Mouse (Mus musculus) embryo, embryonic 11.5 days (tissue): ENCODE results near the gene 1700015F17Rik.

Source experiments
- DNase-seq: peaks from one replicate; pipeline ENCODE4 v3.0.0-alpha.2; 2012; ENCODE audit warnings: low read depth, low spot score

Gene 1700015F17Rik

DNA sequence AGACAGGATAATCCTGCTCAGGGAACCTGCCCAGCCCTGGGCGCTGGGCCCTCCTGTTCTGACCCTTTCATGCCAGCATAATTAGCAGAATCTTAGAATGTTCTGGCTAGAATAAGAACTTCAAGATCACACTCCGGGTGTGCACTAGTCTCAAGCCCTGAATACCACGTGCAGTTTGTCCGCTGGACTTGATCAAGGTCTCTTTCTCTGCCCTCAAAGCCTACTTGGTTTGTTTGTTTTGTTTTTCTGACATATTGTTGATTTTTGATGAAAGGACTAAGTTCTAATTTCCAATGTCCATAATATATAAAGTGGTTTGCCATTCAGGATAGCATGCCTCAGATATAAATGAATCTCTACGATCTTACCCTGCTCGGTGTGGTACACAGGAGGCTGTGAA lies at the start of gene 1700015F17Rik:
Gene 1700015F17Rik, minus strand, starts transcription at position 101 of the 400 bp plus-strand sequence.
- no peak for DNase-seq

DNA sequence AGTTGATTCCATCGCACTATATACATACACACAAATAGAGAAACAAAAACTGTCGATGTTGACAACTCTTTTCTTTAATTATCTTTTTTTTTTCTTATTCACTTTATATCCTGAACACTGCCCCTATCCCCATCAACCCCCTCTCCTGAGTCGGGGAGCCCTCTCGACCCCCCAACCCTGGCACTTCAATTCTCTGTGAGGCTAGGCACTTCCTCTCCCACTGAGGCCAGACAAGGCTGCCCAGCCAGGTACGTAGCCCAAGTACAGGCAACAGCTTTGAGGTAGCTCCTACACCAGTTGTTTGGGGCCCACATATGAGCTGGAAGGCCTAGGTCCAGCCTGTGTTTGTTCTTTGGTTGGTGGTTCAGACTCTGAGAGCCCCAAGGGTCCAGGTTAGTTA lies 36.5 kb upstream of the 1700015F17Rik start:
- DNase-seq: no peak

DNA sequence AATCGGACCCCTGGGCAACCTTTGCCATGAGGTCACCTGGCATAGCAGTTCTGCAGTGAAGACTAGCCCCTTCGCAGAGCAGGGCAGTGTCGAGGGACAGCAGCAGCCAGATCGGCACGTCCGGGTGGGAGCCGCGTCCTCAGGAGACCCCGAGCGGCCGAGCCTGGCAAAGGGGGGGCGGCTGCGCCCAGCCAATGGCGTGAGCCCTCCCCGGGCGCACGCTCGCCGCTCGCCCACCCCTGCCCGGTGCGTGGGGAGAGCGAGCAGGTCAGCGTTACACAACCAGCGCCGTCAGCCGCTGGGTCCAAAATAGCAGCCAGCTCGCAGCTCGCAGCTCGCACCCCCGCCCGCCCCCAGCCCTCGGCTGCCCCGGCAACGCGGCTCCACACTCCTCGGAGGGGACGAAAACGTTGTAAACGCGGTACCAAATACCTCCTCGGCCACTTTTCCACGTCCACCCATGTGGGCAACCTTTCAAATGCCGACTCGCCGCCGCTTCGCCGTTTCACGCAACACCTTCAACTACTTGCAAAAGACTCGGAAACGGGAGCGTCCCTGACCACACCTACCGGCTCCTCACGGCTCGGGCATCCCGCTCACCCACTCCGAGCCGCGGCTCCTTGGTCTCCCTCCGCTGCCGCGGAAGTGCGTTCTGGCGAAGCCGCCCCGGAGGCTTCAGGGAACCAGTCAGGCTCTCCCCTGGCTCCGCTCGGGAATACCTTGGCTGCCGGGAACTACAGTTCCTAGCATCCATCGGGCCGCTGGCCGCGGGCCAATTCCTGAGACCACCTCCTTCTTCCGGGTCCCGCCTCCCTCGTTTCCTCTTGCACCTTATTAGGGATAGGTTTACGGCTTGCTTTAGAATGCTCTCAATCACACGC lies 35.5 kb upstream of the 1700015F17Rik start, which contains the start of gene Cldn12:
Gene Cldn12, minus strand, starts transcription at position 763 of the 881 bp plus-strand sequence.
- DNase-seq: peak; percentile 91

DNA sequence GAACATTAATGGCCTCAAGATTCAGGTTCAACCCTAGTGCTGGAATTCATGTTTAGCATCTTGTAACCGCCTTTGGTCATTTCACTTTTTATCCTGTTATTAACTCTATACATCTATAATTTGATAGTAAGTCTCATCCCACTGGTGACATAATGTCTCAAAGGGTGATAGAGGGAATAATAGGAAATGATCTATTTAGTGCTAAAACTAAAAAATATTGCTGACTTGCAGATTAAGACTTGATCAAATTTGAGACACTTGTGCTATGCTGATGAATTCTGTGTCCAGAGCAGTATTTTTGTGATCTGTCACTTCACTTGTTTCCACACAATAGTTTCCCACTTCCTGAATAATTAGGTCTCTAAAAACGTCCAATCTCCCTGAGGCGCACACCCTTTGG lies 32.5 kb upstream of the 1700015F17Rik start:
- DNase-seq: no peak

DNA sequence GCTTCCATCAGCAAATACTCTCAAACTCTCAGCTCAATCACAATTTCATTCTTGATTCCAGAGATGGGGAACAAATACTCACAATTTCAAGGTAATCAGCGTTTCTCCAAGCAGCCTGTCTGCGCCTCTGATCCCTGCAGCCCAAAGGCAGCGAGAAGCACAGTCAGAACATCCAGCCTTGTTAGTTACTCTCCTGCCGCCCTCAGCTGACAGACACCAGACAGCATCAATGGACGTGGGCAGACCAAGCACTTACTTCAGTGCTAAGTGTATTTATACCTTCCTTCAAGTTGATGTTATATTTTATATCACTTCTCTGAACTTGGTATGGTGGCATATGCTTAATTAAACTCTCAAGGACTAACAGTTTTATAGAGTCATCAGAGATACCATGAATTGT lies 32.0 kb upstream of the 1700015F17Rik start:
- DNase-seq: no peak

DNA sequence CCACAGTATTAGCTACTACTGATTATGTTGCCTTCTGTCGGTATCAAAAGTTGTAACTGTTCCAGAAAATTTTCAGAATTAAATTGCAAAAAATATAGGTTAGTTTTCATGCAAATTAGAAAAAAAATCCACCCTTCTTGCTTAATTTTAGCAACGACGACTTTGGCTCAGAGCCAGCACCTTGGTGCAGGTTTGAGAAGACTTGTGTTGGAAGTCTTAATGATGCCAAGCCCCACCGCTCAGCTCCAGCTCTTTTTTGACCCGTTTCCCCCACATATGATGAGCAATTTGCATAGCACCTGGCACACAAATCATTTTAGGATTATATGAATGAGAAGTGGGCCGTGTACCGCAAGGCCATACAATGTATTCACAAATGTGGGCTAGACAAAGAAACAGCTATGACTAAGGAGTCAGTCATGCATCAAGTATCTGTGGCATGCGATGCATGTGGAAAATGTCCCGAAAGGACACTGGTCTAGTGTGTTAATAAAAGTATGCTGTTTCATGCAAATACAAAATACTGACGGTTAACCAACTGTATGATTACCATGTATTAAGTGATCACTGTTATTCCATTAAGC lies 31.5 kb upstream of the 1700015F17Rik start:
- no peak for DNase-seq

DNA sequence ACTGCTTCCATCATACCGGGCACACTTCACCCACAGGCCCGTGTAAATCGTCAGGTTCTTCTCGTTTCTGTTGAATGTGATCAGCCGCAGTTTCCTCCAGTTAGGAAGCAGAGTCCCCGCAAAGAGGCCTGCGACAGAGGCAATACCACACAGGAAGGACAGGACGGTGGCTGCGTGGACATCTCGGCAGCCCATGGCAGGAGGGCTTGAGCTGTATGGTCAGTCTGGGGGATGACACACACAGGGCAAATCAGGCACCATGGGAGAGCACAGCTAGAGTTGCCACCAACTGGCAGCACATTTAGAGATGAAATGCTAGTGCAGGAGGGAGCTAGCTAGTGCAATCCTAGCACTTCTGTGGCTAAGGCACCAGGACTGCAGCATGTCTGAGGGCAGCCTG lies 29.3 kb upstream of the 1700015F17Rik start:
- no peak for DNase-seq

DNA sequence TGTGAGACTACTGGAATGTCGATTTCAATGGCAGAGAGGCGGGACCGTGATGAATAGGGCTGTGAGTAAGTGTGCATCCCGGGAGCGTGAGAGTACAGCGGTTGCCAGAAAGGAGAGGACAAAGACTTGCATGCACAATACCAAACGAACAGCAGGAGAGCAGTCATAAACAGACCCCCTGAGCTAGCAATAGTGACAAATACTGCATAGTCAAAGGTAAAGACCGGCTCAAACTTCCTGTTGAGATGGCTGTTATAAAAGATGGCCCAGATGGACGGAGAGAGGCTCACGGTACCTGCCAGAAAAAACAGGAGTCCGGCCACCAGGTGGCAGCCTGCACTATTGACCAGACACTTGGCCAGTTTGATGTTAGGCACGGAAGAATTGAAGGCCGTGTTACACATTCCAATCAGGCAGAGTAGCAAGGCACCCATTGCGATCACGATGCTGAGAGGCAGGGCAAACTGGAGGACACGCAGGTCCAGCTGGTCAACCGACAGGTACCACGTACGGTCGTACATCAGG lies 28.8 kb upstream of the 1700015F17Rik start:
- DNase-seq: no peak

DNA sequence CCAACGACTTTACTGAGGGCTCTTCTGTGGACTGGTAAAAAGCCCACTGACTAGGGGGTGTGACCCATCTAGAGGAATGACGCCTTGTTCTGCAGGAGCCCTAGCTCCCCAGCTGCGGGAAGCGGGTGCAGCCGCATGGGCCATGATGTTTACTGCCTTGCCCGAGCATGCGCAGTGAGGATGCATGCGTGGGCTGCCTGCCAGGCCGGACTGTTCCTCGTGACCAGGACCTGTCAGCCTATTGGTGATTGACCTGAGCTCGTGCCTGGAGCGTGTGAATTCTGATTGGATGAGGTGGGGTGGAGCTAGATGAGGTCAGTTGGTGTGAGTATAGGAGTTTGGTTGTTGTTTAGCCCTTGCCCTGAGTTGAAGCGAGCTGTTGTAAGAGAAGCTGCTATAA lies 25.5 kb upstream of the 1700015F17Rik start:
- no peak for DNase-seq

DNA sequence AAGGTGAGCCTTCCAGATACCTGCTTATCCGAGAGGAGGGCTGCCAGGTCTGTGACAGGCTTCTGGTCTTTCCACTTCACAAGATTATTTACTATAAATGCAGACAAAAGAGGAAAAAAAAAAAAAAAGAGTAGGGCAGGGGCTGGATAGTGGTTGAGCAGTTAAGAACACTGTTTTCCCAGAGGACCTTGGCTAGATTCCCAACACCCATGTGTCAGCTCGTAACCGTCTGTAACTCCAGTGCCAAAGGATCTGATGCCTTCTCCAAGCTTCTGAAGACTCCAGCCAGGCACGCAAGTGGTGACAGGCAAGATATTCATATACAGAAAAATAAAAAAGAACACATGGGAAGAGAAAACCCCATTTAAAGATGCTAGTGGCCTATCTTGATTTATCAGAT lies 24.4 kb upstream of the 1700015F17Rik start:
- no peak for DNase-seq

DNA sequence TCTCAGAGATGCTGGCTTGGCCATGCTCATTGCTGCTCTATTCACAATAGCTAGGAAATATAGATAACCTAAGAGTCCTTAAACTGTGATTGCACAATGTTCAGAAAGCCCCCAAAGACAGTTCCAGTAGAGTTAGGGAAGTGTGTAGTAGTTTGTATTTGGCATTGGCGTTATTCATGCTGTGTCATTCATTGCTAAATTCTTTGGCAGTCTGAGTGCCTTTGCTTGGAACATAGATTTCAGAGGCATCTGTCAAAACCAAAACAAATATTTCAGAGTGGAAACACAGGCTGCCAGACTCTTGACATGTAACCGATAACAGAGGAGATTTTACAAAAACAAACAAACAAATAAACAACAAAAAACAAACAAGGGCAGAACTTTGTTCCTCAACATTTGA lies 22.6 kb upstream of the 1700015F17Rik start:
- no peak for DNase-seq

DNA sequence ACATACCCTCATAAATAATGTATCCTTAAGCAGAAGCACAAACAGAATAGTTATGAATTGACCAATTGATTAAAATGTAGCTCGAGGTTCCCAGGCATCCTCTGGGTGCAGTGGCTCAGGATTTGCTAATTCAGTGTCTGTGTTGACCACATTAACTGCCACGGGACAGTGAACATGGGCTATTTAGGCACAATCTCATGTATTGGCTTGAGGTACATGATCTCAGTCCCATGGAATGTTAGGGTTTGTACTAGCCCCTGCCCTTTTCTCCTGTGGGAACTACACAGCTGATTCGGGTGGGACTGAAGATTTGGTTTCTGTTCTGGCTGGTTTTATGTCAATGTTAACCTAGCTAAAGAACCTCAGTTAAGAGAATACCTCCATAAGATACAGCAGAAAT lies 17.4 kb upstream of the 1700015F17Rik start:
- DNase-seq: no peak

DNA sequence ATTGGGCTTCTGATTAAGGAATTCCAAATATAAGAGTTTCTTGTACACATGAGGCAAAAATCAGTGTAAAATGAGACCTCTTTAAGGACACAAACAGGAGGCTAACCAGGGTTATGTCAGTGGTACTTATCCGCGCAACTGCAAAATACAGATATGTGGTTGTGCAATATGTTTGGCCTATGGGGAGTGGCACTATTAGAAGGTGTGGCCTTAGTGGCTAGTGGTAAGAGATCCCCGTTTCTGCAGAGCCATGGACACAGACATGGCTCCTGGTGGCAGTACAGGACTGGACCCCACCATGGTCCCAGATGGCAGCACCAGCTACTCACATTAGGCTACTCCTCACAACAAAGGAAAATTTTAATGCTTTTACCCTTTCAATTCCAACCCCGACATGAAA lies 16.1 kb upstream of the 1700015F17Rik start:
- DNase-seq: no peak

DNA sequence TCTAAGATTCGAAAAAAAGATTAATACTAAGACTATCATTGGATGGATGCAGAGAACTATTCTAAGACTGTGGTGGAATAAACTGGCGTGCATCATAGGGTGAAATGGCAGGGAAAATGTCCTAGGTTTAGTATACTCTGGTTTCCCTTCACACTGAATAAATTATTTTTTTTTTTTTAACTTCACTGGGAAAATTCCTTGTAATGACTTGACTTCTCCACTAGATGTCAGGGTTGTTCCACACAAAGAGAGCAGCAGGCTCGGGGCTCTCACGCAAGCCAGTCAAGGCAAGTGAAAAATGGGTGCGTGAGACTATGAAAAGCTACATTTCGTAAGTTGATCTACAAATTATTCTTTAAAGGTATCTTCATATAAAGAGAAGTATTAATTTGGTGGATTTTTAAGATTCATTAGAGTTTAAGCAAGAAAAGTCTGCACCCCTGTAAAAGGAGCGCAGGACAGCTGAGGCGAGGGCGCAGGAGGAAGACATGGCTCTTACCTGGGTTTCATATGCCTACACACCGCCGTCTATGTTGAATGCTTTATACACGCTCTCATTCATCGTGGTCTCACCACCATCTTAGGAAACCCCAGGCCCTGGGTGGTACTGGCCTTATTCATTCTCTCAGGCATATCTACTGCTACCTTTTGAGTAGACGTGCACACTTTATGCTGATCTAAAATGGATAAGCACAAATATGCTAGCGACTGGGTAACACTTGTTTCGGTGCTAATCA lies 15.5 kb upstream of the 1700015F17Rik start:
- DNase-seq: peak; percentile 46

DNA sequence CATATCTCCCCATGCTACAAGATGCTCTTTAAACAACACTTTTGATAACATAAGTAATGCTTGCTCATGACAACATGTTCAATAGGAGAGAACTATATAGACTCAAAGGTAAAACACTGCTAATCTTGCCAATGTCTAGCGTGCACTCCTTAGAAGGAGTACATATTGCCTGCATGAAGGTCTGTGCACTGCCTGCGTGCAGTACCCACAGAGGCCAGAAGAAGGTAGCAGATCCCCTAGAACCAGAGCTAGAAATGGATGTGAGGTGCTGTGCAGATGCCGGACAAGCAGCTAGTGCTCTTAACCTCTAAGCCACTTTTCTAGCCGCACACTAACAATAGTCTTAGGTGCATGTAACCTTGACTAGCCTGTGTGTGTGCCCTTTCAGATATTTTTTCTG lies 13.2 kb upstream of the 1700015F17Rik start:
- no peak for DNase-seq

DNA sequence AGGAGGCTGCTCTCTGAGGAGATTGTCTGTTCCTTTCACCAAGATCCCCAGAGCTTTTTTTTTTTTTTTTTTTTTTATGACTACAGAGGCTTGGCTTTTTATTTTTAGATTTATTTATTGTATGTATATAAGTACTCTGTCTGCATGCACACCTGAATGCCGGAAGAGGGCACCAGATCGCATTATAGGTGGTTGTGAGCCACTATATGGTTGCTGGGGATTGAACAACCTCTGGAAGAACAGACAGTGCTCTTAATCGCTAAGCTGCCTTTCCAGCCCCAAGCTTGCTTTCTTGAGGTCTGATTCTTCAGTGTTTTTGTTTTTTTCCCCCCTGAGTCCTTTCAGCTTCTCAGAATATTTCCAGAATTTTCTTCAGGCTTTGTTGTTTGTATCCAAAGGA lies 7.1 kb upstream of the 1700015F17Rik start:
- DNase-seq: no peak

DNA sequence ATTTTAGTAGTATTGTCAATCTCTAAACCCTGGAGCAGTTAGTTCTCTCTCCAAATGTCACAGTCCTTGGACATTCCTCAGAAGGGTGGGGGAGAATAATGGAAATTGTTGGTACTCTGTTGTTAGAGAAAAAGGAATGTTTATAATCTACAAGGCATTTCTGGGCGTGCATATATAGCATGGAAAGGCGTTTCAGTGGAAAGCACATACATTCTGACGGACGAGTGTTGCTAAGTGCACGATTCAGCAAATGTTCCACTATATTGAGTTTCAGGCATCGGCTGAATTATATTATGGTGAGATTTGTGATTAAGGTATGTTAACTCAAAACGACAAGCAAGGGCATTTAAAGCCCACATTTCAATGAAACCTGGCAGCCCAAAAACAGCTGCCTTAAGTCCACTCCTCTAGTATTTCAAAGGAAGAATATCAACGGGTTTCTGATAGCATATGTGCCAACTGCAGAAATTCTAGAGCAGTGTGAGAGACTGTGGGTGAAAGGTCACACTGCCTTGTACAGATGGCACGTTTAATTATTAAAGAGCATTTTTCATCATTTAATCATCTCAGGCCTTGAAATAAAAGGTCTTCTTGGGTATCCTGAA lies 4.4 kb upstream of the 1700015F17Rik start:
- no peak for DNase-seq

DNA sequence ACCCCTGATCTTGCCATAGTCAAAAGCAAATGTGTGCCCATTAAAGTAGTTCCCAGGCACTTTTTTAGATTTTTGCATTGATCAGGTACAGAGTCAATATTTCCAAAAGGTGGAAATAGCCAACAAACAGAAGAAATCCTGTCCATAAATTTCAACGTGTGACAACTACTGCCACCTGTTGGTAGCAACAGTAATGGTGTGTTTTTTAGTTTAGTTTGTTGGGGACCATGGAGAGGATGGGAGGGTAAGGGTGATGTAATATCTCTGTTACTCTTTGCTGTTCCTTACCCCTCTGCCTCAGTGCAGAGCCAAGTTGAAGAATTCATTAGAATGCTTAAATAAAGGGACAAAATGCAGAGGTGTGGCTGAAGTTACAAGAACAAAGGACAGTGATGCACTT lies 2.7 kb upstream of the 1700015F17Rik start:
- no peak for DNase-seq

DNA sequence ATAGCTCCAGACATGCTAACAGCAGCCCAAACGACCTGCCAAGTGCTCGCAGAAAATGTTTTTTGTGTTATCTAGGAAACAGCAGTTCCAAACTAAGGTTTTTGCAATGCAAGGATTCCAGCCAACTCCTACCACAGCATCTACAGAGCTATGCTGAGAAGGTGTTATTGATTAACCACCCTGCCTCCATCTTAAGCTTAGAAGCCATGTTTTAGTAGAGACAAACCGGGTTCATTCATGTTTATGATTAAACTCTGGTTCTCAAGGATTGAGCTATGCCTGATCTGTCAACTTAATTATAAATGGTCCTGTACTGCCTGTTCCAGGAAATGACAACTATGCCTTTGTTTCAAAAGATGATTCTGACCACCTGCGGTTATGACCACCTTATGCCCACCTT lies 2.8 kb downstream of the 1700015F17Rik start:
- DNase-seq: no peak

DNA sequence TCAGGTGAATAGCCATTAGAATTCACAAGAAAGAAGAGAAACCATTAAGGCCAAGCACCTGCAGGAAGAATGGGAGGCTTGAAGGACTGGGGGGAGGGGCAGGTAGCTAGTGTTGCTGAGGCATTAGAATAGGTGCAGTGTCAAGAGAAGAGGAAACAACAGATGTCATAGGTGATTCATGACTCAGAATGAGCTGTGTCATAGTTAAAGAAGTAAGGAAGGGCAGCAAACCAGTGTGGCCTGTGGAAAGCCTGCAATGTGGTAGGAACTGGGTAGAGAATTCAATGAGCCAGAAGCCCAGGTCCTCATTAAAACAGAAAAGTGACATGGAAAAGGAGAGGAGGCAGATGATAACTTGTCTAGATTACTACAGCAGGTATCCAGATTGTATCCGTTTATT lies 13.7 kb downstream of the 1700015F17Rik start:
- no peak for DNase-seq

DNA sequence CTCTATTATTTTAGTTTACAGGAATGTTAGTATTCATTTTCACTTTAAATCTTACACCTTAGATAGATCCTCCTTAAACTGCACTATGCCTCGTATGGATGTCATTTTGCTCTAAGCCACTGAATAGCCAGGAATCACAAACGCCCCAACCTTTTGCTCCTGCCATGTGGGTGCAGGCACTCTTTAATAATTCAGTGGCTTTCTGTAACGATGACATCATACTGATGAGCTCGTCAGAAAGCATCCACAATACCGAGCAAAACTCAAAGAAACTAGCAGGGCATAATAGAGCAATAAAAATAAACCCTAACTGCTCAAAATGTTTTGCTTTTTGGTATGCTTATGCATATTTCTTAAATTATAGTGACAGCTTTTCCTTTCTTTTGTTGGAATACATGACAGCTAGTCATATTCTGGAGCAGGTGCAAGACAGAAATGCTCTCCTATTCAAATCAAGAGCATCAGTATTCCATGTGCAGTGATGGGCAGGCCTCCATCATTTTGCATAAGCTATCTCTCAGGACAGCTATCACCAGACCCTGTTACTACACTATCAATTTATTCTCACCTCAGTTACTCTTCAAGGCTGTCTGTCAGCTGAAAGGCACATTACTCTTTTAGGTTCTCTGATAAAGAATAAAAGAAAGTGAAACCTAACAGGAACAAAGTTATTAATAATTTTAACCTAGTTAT lies 47.1 kb downstream of the 1700015F17Rik start:
- no peak for DNase-seq
